Mouse (Mus musculus): ENCODE data around the gene Ift88.
"Not testable (repeated sequence)": the region's sequence is repeated elsewhere in the genome, so short reads cannot be mapped to it uniquely, and the experiment has no call there.

Gene Ift88

GRCm38 (mm10) chr14:57459883-57460282 is 36.0 kb downstream of the Ift88 start:
- DNase-seq = no peak

GRCm38 (mm10) chr14:57460326-57460725 is 36.5 kb downstream of the Ift88 start:
- DNase-seq = not testable (repeated sequence)

- DNase-seq = no peak
Observed at GRCm38 (mm10) chr14:57462871-57463270, 39.0 kb downstream of the Ift88 start.

- DNase-seq = no peak
Observed at GRCm38 (mm10) chr14:57475057-57475456, 51.2 kb downstream of the Ift88 start.

GRCm38 (mm10) chr14:57482262-57482661 is 58.4 kb downstream of the Ift88 start:
- DNase-seq = no peak

GRCm38 (mm10) chr14:57484183-57484582 is 60.3 kb downstream of the Ift88 start:
- DNase-seq = no peak

GRCm38 (mm10) chr14:57489696-57490095 is 65.8 kb downstream of the Ift88 start:
- no peak for DNase-seq

GRCm38 (mm10) chr14:57493840-57494239 is 70.0 kb downstream of the Ift88 start:
- DNase-seq = no peak

GRCm38 (mm10) chr14:57503729-57504128 is 79.9 kb downstream of the Ift88 start:
- no peak for DNase-seq

GRCm38 (mm10) chr14:57509554-57509953 is 85.7 kb downstream of the Ift88 start:
- no peak for DNase-seq

- DNase-seq = no peak
Observed at GRCm38 (mm10) chr14:57515156-57515762, 91.4 kb downstream of the Ift88 start.

- no peak for DNase-seq
Observed at GRCm38 (mm10) chr14:57517001-57517400, 93.1 kb downstream of the Ift88 start.

- no peak for DNase-seq
Observed at GRCm38 (mm10) chr14:57523762-57524161, 99.9 kb downstream of the Ift88 start.

- peak; percentile 16 for DNase-seq
Observed at GRCm38 (mm10) chr14:57524671-57525387, 101.0 kb downstream of the Ift88 start, which contains the start of gene Il17d. Gene Il17d, plus strand, starts transcription at chr14:57524777.

GRCm38 (mm10) chr14:57525388-57526049 is 101.7 kb downstream of the Ift88 start:
- peak; percentile 64 for DNase-seq

GRCm38 (mm10) chr14:57526050-57526623 is 102.3 kb downstream of the Ift88 start:
- DNase-seq = no peak

GRCm38 (mm10) chr14:57527122-57527521 is 103.3 kb downstream of the Ift88 start:
- DNase-seq = no peak

- no peak for DNase-seq
Observed at GRCm38 (mm10) chr14:57527598-57527997, 103.7 kb downstream of the Ift88 start.

- DNase-seq = no peak
Observed at GRCm38 (mm10) chr14:57529086-57529785, 105.4 kb downstream of the Ift88 start.

- no peak for DNase-seq
Observed at GRCm38 (mm10) chr14:57529786-57530515, 106.1 kb downstream of the Ift88 start.

- DNase-seq = no peak
Observed at GRCm38 (mm10) chr14:57532577-57532976, 108.7 kb downstream of the Ift88 start.

GRCm38 (mm10) chr14:57533214-57533613 is 109.4 kb downstream of the Ift88 start:
- DNase-seq = peak; percentile 33

Data from thymus, postnatal 14 days (tissue).